Mouse (Mus musculus) stomach, embryonic 14.5 days (tissue): ENCODE results near the gene Plch2. TPM values are rescaled to one million over a fixed set of nuclear protein-coding genes. Genes with fewer than 3 reads are reported as not detected.

Experiments
- ATAC-seq: fragments of 200-750 bp; cut with Nextera tagmentation; 2 replicates; pipeline ENCODE4 v1.8.0; 2017; ENCODE audit warnings: low read depth, moderate TSS enrichment; ENCODE audit not compliant: insufficient number of reproducible peaks, insufficient read depth, low FRiP score
- H3K27ac ChIP-seq: fragments of 300-500 bp; sonication (generic); 2 replicates; pipeline ENCODE4 v1.5.1; 2014; ENCODE audit warnings: mild to moderate bottlenecking, low read length, moderate library complexity, mixed read lengths
- H3K27me3 ChIP-seq: fragments of 300-500 bp; sonication (generic); 2 replicates; pipeline ENCODE4 v1.6.1; 2014; ENCODE audit warnings: low read length, control low read depth, mixed read lengths; ENCODE audit not compliant: control insufficient read depth, insufficient read depth
- H3K36me3 ChIP-seq: fragments of 300-500 bp; sonication (generic); 2 replicates; pipeline ENCODE4 v1.6.1; 2014; ENCODE audit warnings: mild to moderate bottlenecking, control low read depth, low read length, moderate library complexity, mixed read lengths; ENCODE audit not compliant: control insufficient read depth, insufficient read depth
- H3K4me1 ChIP-seq: fragments of 300-500 bp; sonication (generic); 2 replicates; pipeline ENCODE4 v1.6.1; 2014; ENCODE audit warnings: low read length, control low read depth, mixed read lengths; ENCODE audit not compliant: control insufficient read depth, insufficient read depth
- H3K4me2 ChIP-seq: fragments of 300-500 bp; sonication (generic); replicated peaks from 2 replicates; pipeline ENCODE4 v1.6.1; 2014; ENCODE audit warnings: low read depth, low read length, control low read depth
- H3K4me3 ChIP-seq: fragments of 300-500 bp; sonication (generic); 2 replicates; pipeline ENCODE4 v1.5.1; 2014; ENCODE audit warnings: low read depth, low read length, control low read depth
- H3K9ac ChIP-seq: fragments of 300-500 bp; sonication (generic); replicated peaks from 2 replicates; pipeline ENCODE4 v1.6.1; 2014; ENCODE audit warnings: low read depth, mild to moderate bottlenecking, control low read depth, low read length, moderate library complexity, mixed read lengths
- H3K9me3 ChIP-seq: fragments of 300-500 bp; sonication (generic); 2 replicates; pipeline ENCODE4 v1.6.1; 2016; ENCODE audit warnings: low read depth, low read length, control low read depth; ENCODE audit not compliant: control insufficient read depth
- WGBS: fragments of 180-500 bp; shearing (Covaris S2); extraction: QIAGEN DNeasy Blood & Tissue Kit; methylation state at CpG from one replicate; pipeline ENCODE4 v1.1.7; 2014; 5-methylcytosine and 5-hydroxymethylcytosine counted together
- polyA plus RNA-seq: library from polyadenylated mRNA; unstranded; fragments of >200 nt; fragmentation: Nextera tagmentation; extraction: Ambion mirVana; gene quantifications from 2 replicates; pipeline ENCODE4 v1.2.1, GENCODE M21; 2014

Plch2 gene
- polyA plus RNA-seq, 1 experiment from 2014 or later = 25.9 TPM

DNA sequence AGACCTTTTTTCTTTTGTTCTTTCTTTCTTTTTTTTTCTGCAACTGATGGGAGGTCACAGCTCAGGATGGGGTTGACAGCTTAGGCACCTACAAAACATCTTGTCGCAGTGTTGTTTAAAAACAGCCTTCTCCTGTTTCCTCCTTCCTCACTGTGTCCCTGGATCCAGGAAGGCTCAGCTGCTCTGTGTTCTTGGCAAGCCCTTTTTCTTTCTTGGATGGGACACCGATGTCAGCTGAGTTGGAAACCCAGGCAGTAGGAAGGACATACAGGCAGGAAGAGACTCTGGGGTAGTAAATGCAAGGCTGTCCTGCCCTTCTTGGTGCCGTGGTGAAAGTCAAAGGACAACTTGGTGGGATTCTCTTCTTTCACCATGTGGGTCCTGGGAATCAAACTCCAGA, 90.7 kb downstream of the Plch2 start:
- no peak for ATAC-seq
- Histone ChIP-seq H3K4me2 (no peak overlapping the region), H3K27ac (no peak overlapping the region), H3K4me1 (peaks cover 26% of the 10 kb centered on the region), H3K36me3 (peaks cover 26% of the 10 kb centered on the region), H3K9ac (no peak overlapping the region), H3K9me3 (no peaks in the 10 kb centered on the region), H3K4me3 (no peak overlapping the region), H3K27me3 (peaks cover 17% of the 10 kb centered on the region)
- WGBS = 84% methylated on average over 3 of the region's 3 CpGs

- Histone ChIP-seq H3K4me3 (peak overlapping the region; percentile 84), H3K27me3 (peaks cover 28% of the 10 kb centered on the region), H3K4me1 (peaks cover 31% of the 10 kb centered on the region), H3K36me3 (peaks cover 14% of the 10 kb centered on the region), H3K4me2 (peak overlapping the region; percentile 85), H3K9me3 (no peaks in the 10 kb centered on the region), H3K9ac (peak overlapping the region; percentile 77), H3K27ac (peak overlapping the region; percentile 88; the same call in 1 of the 2 replicates)
- WGBS = 2% methylated on average over 36 of the region's 36 CpGs
- no peak for ATAC-seq
Observed at GRCm38 (mm10) chr4:154964581-154965235, 91.9 kb downstream of the Plch2 start.

DNA sequence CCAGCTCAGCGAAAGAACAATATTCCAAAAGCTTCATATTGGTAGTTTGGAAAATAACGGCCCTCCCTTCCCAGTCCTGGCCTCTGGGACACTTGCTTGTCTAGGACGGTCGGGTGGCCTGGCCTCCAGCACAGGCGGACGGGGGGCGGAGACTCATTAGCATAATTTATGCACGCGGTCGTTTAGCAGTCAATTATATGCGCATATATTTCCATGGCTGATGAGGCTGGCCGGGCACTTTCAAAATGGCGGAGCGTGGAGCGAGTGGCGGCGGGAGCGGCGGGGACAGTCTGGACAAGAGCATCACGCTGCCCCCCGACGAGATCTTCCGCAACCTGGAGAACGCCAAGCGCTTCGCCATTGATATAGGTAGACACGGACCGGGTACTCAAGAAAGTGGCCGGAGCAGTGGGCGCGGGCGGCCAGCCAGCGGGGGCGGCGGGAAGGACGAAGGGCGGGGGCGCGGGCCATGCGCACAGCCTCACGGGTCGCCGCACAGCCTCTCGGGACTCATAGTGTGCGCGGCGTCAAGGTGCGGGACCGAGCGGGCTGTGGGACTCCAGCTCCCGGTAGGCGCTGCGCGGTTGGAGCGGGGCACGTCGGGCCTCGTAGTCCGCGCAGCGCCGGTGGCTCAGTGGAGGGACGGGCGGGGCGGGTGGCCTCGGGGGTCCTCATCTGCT, 92.5 kb downstream of the Plch2 start, which contains the start of gene Pank4:
Gene Pank4 (plus strand): TSS at position 223 of the 680 bp plus-strand sequence.
- H3K4me3 ChIP-seq = peak within 1 kb of the TSS; percentile 84
- WGBS = under 1% methylated on average over 60 of the region's 66 CpGs
- H3K4me2 ChIP-seq = peak within 1 kb of the TSS; percentile 85
- peaks cover 8% of the 10 kb centered on the region for H3K36me3 ChIP-seq
- peak within 1 kb of the TSS; percentile 88 for H3K27ac ChIP-seq
- peaks cover 31% of the 10 kb centered on the region for H3K4me1 ChIP-seq
- no peaks in the 10 kb centered on the region for H3K9me3 ChIP-seq
- peaks cover 35% of the 10 kb centered on the region for H3K27me3 ChIP-seq
- peak within 1 kb of the TSS; percentile 77 for H3K9ac ChIP-seq
- ATAC-seq = peak; percentile 95

DNA sequence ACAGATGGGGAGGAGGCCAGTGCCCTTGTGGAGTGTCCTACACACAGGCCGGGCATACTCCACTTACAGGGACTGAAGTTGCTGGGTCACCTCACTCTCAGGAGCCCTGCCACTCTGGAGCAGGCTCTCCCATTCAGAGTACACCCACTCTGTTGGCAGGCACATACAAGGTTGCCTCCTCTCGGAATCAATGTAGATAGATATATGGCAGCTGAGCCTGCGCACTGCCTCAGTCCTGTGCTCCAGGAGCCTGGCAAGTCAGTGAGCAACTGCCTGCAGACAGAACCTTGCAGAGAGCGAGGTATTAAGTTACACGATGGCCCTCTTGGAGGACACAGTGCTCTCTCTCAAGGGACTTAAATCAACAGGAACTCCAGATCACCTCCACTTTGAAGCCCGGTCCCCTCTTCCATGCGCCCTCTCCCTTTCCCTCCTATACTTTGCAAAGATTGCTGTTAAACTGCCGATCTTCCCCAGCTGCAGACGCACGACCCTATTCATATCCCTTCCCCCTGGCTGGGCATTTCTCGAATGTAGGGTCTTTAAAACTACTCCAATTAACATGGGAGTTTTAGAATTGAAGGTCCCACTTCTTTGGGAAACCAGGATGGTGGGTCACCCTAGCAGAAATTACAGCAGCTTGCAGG, 93.3 kb downstream of the Plch2 start:
- WGBS = 33% methylated on average over 11 of the region's 11 CpGs
- Histone ChIP-seq H3K27me3 (peaks cover 40% of the 10 kb centered on the region), H3K9ac (no peak overlapping the region), H3K4me2 (peak overlapping the region; percentile 37), H3K27ac (no peak overlapping the region), H3K9me3 (no peaks in the 10 kb centered on the region), H3K36me3 (peaks cover 7% of the 10 kb centered on the region), H3K4me3 (peak overlapping the region; percentile 84), H3K4me1 (peaks cover 34% of the 10 kb centered on the region)
- no peak for ATAC-seq

DNA sequence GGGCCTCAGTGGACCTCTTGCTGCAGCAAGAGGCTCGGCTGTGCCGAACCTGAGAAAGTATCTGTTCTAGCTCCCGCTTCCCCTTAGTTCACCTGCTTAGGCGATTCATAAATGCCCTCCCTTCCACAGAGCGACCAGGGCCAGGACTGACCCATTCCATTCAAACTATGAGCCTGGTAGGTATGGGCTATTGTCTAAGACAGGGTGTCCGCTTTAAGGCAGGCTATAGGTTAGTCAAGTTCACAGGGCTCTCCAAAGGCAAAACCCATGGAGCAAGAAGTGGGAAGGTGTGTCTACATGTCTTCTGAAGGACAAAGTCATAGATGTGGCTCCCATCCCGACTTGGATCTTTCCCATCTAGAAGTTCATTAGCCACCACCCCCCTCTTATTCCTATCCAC, 93.9 kb downstream of the Plch2 start:
- H3K4me3 ChIP-seq = no peak overlapping the region
- no peak overlapping the region for H3K27ac ChIP-seq
- peaks cover 7% of the 10 kb centered on the region for H3K36me3 ChIP-seq
- H3K4me2 ChIP-seq = 0 out of 2 replicates have a peak overlapping the region, but pooled peaks have one; percentile 37
- ATAC-seq = no peak
- WGBS = 86% methylated on average over 7 of the region's 7 CpGs
- peaks cover 40% of the 10 kb centered on the region for H3K4me1 ChIP-seq
- no peaks in the 10 kb centered on the region for H3K9me3 ChIP-seq
- peaks cover 40% of the 10 kb centered on the region for H3K27me3 ChIP-seq
- no peak overlapping the region for H3K9ac ChIP-seq

- no peak overlapping the region for H3K27ac ChIP-seq
- peaks cover 40% of the 10 kb centered on the region for H3K27me3 ChIP-seq
- H3K4me3 ChIP-seq = peak overlapping the region; percentile 33
- no peak overlapping the region for H3K9ac ChIP-seq
- 30% methylated on average over 13 of the region's 13 CpGs for WGBS
- no peak for ATAC-seq
- no peaks in the 10 kb centered on the region for H3K9me3 ChIP-seq
- peaks cover 41% of the 10 kb centered on the region for H3K4me1 ChIP-seq
- H3K36me3 ChIP-seq = peaks cover 7% of the 10 kb centered on the region
- peak overlapping the region; percentile 65; the same call in 1 of the 2 replicates for H3K4me2 ChIP-seq
Observed at GRCm38 (mm10) chr4:154961911-154962310, 94.7 kb downstream of the Plch2 start.

GRCm38 (mm10) chr4:154961226-154961738, 95.3 kb downstream of the Plch2 start:
- peak overlapping the region; percentile 65 for H3K4me2 ChIP-seq
- H3K27me3 ChIP-seq = peaks cover 40% of the 10 kb centered on the region
- ATAC-seq = no peak
- peaks cover 2% of the 10 kb centered on the region for H3K36me3 ChIP-seq
- no peak overlapping the region for H3K27ac ChIP-seq
- under 1% methylated on average over 47 of the region's 47 CpGs for WGBS
- peak overlapping the region; percentile 33 for H3K4me3 ChIP-seq
- no peaks in the 10 kb centered on the region for H3K9me3 ChIP-seq
- peak overlapping the region; percentile 14; the same call in 1 of the 2 replicates for H3K9ac ChIP-seq
- H3K4me1 ChIP-seq = peaks cover 41% of the 10 kb centered on the region

DNA sequence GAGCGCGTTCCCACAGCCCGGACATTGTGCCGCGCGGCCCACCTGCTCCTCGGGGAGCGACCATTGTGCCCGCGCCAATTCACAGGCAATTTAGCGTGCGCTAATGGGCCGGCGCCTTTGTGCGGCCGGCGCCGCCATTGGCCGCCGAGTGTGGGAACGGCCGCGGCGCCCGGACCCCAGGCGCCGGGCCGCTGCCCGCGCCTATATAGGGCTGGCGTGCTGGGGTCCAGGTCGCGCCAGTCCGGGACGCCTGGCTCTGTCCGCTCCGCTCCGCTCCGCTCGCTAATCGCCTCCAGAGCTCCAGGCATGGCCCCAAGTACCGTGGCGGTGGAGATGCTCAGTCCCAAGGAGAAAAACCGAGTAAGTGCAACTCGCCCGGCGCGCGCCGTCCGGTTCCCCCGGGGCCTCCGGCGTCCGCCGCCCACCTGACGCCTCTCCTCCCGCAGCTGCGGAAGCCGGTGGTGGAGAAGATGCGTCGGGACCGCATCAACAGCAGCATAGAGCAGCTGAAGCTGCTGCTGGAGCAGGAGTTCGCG, 95.8 kb downstream of the Plch2 start, which contains the start of gene Hes5:
Gene Hes5 (plus strand): TSS at position 234 of the 536 bp plus-strand sequence.
- Histone ChIP-seq H3K4me1 (peaks cover 38% of the 10 kb centered on the region), H3K4me3 (peak within 1 kb of the TSS; percentile 33), H3K27ac (no peak within 1 kb of the TSS), H3K9ac (peak within 1 kb of the TSS; percentile 14; the same call in 1 of the 2 replicates), H3K36me3 (no peaks in the 10 kb centered on the region), H3K4me2 (peak within 1 kb of the TSS; percentile 65), H3K27me3 (peaks cover 40% of the 10 kb centered on the region), H3K9me3 (no peaks in the 10 kb centered on the region)
- under 1% methylated on average over 63 of the region's 65 CpGs for WGBS
- ATAC-seq = no peak
